Mouse (Mus musculus) retina, postnatal 7 days (tissue): ENCODE results near the gene 4930502E18Rik.
"Not testable (repeated sequence)": the region's sequence is repeated elsewhere in the genome, so short reads cannot be mapped to it uniquely, and the experiment has no call there.

Experiments
- DNase-seq: peaks from one replicate; pipeline ENCODE4 v3.0.0-alpha.2; 2012; ENCODE audit warnings: low read depth, low spot score

Gene 4930502E18Rik

GRCm38 (mm10) chrX:53724596-53724995, at the start of gene 4930502E18Rik:
Gene 4930502E18Rik (plus strand): TSS chrX:53724826.
- DNase-seq = no peak

DNA sequence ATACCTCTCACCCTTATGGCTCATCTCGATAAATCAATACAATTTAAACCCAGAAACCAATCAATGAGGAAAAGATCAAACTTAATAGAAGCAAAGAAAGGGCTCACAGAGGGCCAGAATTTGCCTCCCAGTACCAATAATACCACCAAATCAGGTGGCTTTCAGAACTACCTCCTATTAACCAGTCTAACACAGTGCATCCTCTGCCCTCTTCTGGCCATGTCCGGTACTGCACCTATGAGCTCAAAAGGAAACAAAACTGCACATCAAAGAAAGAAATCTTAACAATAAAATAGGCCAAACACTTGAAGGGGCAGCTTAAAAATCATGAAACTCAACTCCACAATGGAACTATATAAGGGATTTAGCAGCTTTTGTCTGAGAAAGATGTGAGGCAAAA, 47.7 kb upstream of the 4930502E18Rik start:
- not testable (repeated sequence) for DNase-seq

DNA sequence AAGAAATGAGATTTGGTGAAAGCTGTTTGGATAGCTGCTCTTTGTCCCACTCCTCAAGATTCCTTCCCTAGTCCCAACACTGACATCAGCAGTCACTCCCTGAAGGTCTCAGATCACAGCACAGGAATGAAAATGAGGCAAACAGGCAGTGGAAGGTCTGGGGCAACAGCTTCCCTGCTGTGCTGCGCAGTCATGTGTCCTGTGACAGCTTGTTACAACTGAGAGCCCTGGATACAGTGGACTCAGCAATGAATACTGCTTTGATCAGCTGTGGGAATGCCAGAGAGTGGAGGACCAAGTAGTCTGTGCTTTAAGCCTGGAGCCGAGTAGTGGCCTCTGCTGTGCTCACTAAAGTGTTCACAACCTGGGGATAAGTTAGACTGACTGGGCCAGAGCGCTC, 42.0 kb upstream of the 4930502E18Rik start:
- not testable (repeated sequence) for DNase-seq

DNA sequence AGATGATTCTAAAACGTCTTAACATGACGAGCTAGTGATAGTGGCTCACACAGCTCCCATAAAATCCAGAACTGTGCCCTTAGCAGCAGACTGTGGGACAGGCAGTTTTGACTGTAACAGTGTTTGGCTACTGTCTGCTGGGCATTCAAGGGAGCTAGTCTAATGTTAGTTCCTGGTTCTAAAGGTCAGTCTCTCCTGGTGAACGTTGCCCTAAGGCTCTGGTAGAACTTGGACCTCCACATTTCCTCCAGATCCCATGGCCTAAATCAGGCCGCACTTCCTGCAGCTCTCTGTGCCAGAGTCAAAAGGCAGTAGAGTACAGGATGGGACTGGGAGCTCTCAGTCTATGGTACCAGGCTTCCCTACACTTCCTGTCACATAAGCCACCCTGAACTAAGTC, 40.0 kb upstream of the 4930502E18Rik start:
- DNase-seq = not testable (repeated sequence)

DNA sequence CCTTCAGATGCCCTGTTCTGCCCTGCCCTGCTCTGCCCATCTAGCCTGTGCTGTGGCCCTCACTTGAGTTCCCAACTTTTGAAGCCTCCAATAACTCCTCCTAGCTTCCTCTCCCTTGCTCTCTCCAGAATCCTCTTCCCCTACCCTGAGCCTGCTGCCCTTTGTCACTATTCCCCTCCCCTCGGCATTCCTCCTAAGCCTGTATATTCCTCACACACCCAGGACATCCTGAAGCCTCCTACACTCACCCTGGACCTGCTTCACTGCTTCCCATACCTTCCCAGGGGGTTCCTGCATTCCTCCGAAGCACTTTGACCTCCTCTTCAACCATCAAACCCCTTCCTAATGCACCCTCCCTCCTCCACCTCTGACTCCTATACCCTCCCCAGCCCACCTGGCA, 32.6 kb upstream of the 4930502E18Rik start:
- no peak for DNase-seq

- no peak for DNase-seq
These were observed 31.5 kb upstream of the 4930502E18Rik start for GRCm38 (mm10) chrX:53693141-53693540.

DNA sequence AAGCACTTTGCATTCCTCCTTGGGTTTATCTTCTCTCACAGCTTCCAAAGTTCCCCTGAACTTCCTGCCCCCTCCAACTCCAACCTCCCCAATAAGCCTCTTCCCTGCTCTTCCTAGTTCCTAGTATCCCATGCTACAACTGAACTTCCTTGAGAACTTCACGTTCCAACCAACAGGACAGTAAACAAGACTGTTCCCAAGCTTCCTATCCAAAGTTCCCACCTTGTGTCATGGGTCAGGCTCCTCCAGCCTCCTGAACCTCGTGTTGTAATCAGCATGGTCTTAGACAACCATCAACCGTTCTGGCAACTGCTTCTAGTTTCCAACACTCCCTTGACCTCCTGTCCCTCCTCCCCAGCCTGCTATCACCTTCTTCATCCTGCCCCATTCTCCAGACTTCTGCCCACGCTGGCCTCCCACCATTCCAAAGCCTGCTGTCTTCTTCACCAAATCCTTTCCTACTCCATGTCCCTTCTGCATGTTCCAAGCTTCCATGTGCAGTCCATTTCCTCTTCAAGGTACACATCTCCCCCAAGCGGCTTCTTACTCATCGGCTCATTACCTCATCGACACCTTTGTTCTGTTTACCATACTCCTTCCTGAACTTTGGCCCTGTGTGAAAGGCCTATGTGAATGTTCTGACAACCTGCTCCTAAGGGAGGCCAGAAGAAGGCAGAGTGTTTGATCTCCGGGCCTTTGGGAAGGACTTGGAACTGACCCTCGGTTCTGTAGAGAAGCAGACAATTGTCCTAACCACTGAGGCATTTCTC, 30.4 kb upstream of the 4930502E18Rik start:
- no peak for DNase-seq

- no peak for DNase-seq
These were observed 25.4 kb upstream of the 4930502E18Rik start for GRCm38 (mm10) chrX:53699225-53699624.

- DNase-seq = no peak
These were observed 22.0 kb upstream of the 4930502E18Rik start for GRCm38 (mm10) chrX:53702673-53703072.

GRCm38 (mm10) chrX:53715942-53716322, 8.7 kb upstream of the 4930502E18Rik start:
- DNase-seq = no peak

- no peak for DNase-seq
These were observed 8.1 kb upstream of the 4930502E18Rik start for GRCm38 (mm10) chrX:53716323-53717182.

- no peak for DNase-seq
These were observed 4.3 kb downstream of the 4930502E18Rik start for GRCm38 (mm10) chrX:53728967-53729366.

DNA sequence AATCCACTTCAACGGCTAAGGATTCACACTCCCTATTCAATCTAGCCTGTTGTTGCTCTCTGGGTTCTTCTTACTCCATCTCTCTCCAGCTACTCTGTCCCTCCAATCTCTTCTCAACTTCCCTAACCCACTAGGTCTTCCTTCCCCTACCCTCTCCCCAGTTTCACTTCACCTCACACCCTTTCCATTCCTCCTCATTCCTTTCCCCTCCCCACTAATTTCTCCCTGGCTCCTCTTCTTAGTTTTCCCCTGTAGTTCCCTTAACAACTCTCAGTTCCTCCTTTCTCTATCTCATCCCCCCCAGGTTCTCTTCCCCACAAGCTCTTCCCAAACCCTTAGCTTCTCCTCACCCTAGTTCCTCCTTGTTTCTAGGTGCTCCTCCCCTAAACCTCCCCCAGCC, 28.2 kb downstream of the 4930502E18Rik start:
- no peak for DNase-seq

DNA sequence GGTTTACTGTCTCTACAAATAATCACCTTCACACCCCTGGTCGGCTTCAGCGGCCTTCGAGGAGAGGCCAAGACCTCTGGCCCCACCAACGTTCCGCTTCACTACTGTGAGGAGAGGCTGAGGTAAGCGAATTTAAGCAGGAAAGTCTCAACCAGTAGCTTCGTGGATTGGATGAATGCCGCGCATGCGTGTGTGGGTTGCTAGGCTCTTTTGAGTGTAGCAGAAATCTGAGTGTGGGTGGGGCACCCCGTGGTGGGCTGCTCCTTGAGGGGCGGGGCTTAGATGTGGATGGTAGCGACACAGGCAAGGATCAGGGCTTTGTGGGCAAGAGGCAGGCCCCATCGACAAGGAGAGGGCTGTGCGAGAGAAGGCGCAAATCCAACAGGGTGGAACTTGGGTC, 33.1 kb downstream of the 4930502E18Rik start, which contains the start of gene 1700013H16Rik:
1700013H16Rik (minus strand) TSS at position 96 of the 400 bp plus-strand sequence.
- no peak for DNase-seq

DNA sequence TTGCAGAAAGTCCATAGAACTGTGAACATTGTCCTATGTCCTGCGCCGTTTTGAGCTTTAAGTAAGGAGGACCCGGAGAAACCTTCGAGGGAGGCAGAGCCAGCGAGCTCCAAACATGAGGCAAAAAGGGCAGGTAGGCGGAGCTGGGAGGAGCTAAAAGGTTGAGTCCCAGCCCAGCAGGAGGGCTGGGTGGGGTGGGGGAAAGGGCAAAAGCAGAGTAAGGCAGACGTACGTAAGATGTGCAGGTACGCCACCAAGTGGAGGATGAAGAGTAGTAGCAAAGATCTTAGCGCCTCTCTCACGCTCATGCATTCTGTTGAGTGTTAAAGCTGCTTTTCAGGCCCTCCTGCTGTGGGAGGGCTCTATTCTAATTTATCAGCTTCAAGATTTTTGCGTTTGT, 51.6 kb downstream of the 4930502E18Rik start, which contains the start of gene Zfp36l3:
Zfp36l3 (minus strand) TSS at position 119 of the 400 bp plus-strand sequence.
- DNase-seq = no peak
